Comparison of ENCODE assay signal across 18 mouse cellular contexts in the genomic region with DNA sequence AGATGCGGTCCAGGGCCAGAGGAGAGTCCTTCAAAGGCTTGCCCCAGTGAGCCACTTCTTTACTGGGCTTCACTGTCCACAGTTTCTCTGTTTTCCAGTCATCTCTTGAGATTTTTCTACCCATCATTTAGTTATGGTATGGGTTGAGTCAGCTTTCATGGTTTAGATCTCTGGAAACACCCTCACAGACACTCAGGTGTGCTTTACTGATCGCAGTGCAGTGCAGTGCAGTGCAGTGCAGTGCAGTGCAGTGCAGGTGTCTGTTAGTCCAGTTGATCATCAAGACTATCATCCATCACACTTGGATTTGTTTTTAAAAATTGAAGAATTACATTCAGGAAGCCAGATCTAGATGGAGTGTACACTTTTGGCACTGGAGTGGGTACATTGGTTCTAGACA.
"Had no signal": no experiment of that assay in that cellular context is flagged by ENCODE, and none has a peak within 500 bp of the region (broad histone marks: within the 10 kb centered on the region; RNA-seq: fewer than 3 reads in every experiment).

No protein-coding gene starts in this region.

- H3K4me1 ChIP-seq: midbrain, embryonic 10.5 days; midbrain, embryonic 13.5 days; midbrain, embryonic 15.5 days; neural tube, embryonic 13.5 days; neural tube, embryonic 15.5 days; stomach, embryonic 15.5 days had no signal

- H3K4me3 ChIP-seq: midbrain, embryonic 10.5 days; midbrain, embryonic 13.5 days; midbrain, embryonic 15.5 days; myocyte; neural tube, embryonic 13.5 days; neural tube, embryonic 15.5 days; stomach, embryonic 15.5 days had no signal

- ATAC-seq: midbrain, embryonic 13.5 days; midbrain, embryonic 15.5 days had no signal

- H3K9me3 ChIP-seq: midbrain, embryonic 10.5 days; midbrain, embryonic 13.5 days; midbrain, embryonic 15.5 days; neural tube, embryonic 13.5 days; neural tube, embryonic 15.5 days; stomach, embryonic 15.5 days had no signal

- H3K36me3 ChIP-seq: stomach, embryonic 15.5 days had no signal

- H3K4me2 ChIP-seq: lung, embryonic 14.5 days; midbrain, embryonic 13.5 days; midbrain, embryonic 15.5 days; neural tube, embryonic 13.5 days; neural tube, embryonic 15.5 days; stomach, embryonic 15.5 days had no signal

- DNase-seq: lung, adult 18-20 months; lung, embryonic 14.5 days; lung, postnatal 10 days; lung, postnatal 4 days; retina, postnatal 1 day; right cerebral cortex, adult 18-20 months; right cerebral cortex, postnatal 14 days; thymus, adult 2 months; thymus, postnatal 25 days; thymus, postnatal 4 days had no signal

- H3K27me3 ChIP-seq: midbrain, embryonic 13.5 days; midbrain, embryonic 15.5 days; neural tube, embryonic 13.5 days; neural tube, embryonic 15.5 days; stomach, embryonic 15.5 days had no signal

- H3K27ac ChIP-seq: midbrain, embryonic 10.5 days; midbrain, embryonic 13.5 days; midbrain, embryonic 15.5 days; neural tube, embryonic 13.5 days; neural tube, embryonic 15.5 days; stomach, embryonic 15.5 days; stomach, postnatal 0 days had no signal

- H3K9ac ChIP-seq: lung, embryonic 14.5 days; midbrain, embryonic 13.5 days; midbrain, embryonic 15.5 days; neural tube, embryonic 13.5 days; neural tube, embryonic 15.5 days; stomach, embryonic 15.5 days had no signal
